Mouse (Mus musculus) cerebellum, adult 9-10 months (tissue): ENCODE results near the gene Fam192a.
A peak's percentile ranks its signal among the peaks of the same experiment; 100 is the strongest.

Experiments
- DNase-seq: peaks from one replicate; pipeline ENCODE4 v3.0.0; 2022

Gene Fam192a

GRCm38 (mm10) chr8:94530643-94531042 is 71.2 kb downstream of the Fam192a start:
- DNase-seq: no peak

GRCm38 (mm10) chr8:94529875-94530274 is 71.9 kb downstream of the Fam192a start:
- no peak for DNase-seq

GRCm38 (mm10) chr8:94528245-94528644 is 73.6 kb downstream of the Fam192a start:
- DNase-seq: peak; percentile 33

- no peak for DNase-seq
Observed at GRCm38 (mm10) chr8:94527178-94527577, 74.6 kb downstream of the Fam192a start.

- DNase-seq: no peak
Observed at GRCm38 (mm10) chr8:94524554-94524953, 77.2 kb downstream of the Fam192a start.
